Mouse (Mus musculus) WW6 (cell line): Measurements from ENCODE around the gene Man2c1.

ENCODE experiments used
- DNase-seq: peaks from one replicate; pipeline ENCODE4 v3.0.0-alpha.2; 2013; ENCODE audit warnings: low read depth, low spot score

The Man2c1 gene

DNA sequence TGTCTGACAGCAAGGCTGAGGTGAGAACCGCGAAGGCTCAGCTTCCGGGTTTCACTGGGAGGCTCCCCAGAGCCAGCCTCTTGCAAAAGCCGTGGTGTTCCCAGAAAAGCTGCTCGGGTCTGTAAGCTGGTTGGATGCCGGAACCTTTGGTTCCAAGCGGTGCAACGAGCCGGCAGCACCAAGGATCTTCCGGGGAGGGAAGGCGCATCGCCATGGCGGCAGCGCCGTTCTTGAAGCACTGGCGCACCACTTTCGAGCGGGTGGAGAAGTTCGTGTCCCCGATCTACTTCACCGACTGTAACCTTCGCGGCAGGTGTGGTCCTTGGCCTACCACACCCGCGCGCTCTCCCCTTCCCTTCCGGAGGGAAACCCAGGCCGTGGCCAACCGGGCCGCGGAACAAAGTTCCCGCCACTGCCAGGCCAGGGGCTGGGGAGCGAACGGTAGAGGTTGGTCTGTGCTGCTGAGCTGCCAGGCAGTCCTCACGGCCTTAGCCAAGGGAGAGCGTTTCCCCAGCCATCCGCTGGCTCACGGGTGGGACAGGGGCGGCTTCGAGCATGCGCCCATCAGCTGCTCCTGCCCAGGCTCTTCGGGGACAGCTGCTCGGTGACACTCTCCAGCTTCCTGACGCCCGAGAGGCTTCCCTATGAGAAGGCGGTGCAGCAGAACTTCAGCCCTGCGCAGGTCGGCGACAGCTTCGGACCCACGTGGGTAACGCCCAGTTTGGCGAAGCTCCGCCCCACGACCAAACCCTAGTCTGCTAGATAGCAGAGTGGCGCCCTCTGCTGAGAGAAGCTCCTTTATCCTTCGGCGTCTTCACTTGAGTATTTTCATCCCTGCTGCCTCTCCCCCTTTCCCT lies at the start of gene Man2c1:
Man2c1 (plus strand) TSS at position 114 of the 857 bp plus-strand sequence.
- DNase-seq = peak; percentile 90

DNA sequence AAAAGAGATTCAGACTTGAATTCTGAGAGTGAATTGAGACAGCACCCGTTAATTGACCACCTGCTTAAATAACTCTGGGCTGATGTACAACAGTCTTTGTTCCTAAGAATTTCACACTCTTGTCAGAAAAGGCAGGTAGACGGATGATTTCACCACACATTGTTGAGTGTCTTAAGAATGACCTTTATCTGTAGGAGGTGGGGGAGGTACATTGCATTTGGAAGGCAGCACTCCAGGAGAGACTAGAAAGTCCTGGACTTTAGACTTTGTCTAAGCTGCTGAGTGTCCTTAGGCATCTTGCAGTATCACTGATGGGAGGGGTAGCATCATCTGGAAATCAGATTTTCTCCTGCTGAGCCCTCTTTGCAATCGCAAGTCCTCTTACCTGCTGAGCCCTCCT lies 48.3 kb upstream of the Man2c1 start:
- DNase-seq = no peak

DNA sequence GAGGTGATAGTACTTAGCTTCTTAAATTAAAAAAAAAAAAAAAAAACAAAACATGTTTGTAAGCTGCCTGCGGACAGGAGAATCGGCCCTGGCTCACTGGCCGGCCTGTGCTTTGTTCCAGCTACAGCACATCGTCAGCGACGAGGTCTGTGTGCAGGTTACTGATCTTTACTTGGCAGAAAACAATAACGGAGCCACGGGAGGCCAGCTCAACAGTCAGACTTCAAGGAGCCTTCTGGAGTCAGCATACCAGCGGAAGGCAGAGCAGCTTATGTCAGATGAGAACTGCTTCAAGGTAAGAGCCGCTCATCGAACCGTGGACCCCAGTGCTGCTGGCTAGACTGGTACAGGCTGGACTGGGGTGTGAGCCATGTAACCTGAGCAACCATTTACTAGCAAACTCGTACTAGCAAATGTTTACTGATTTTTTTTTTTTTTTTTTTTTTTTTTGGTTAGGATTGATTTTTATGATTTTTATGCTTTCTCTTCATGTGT lies 13.2 kb upstream of the Man2c1 start:
- DNase-seq = no peak

DNA sequence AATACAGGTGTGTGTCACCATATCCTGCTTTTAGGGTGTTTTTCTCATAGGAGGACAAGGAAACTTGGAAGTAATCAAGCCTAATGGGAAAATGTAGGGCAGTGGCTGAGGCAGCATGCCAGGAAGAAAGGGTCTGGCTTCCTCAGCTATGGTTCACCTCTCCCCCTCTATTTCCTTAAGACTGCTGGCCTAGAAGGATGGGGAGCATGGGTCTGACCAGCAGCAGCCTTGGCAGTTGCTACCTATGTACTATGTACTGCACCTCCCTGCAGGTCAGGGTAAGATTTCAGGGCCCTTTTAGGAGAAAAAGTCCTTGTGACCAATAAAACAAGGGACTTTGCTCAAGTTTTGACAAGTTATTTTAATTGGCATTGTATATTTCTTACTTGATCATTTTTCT lies 849 bp upstream of the Man2c1 start:
- DNase-seq = no peak

DNA sequence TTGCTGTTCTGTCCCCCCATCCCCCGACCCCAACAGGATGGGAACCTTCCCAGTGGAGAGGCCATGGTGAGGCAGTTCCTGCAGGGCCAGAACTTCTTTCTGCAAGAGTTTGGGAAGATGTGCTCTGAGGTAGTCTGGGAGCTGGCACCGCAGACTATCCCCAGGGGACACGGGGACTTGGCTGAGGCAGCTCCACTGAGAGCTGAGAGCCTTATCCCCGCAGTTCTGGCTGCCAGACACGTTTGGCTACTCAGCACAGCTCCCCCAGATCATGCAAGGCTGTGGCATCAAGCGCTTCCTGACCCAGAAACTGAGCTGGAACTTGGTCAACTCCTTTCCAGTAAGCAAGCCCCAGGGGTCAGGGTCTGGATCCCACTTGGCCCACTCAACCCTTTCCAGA lies 6.8 kb downstream of the Man2c1 start:
- no peak for DNase-seq

DNA sequence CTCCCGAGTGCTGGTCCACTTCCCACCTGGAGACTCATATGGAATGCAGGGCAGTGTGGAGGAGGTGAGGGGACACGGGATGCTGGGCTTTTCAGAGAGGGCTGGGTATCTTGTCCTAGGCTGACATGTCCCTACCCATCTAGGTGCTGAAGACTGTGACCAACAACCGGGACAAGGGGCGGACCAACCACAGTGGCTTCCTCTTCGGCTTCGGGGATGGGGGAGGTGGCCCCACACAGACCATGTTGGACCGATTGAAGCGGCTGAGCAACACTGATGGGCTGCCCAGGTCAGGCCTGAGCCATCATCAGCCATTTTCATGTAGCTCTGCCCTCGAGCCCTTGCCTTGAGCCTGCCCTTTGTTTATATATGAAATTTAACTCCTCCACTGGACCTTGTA lies 7.3 kb downstream of the Man2c1 start:
- no peak for DNase-seq

DNA sequence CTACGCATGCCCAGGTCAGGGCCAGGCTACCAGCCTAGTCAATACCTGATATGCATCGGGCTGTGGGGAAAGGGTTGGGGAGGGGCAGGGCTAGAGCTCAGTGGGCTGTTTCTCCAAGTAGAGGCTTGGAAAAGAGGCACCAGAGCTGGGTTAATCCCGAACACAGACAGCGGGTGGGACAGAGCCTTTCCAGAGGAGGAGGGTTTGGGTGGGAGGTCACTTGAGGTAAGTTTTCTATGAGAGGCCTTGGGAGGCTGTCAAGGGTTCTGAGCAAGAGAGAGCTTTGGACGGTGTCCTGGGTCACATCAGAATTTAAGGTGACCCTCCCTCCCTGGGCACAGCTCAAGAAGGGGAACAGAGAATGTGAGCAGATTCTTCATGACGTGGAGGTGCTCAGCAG lies 8.0 kb downstream of the Man2c1 start:
- no peak for DNase-seq

DNA sequence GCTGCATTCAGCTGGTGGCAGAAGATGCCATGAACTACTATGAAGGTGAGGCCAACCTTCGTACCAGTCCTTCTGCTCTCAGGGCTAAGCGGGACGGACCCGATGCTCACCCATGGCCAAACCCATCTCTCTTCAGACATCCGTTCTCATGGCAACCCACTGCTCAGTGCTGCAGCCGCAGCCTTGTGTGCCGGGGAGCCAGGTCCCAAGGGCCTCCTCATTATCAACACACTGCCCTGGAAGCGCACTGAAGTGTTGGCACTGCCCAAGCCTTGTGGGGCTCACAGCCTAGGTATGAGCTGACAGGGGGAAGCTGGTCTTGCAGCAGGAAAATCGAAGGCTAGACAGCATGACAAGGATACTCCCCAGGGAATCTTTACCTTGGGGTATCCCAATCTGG lies 8.6 kb downstream of the Man2c1 start:
- DNase-seq = no peak

DNA sequence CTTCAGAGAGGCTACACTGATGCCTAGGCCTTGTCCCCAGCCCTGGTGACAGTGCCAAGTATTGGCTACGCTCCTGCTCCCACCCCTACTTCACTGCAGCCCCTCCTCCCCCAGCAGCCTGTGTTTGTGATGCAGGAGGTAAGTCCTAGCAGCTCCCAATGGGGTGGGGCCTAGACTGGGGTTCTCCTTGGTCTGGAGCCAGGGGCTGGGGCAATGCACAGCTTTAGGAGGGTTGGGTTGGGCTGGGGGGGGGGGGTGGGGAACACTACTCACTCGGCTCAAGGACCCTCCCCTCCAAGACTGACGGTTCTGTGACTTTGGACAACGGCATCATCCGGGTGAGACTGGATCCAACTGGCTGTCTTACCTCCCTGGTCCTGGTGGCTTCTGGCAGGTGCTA lies 9.1 kb downstream of the Man2c1 start:
- DNase-seq = no peak

DNA sequence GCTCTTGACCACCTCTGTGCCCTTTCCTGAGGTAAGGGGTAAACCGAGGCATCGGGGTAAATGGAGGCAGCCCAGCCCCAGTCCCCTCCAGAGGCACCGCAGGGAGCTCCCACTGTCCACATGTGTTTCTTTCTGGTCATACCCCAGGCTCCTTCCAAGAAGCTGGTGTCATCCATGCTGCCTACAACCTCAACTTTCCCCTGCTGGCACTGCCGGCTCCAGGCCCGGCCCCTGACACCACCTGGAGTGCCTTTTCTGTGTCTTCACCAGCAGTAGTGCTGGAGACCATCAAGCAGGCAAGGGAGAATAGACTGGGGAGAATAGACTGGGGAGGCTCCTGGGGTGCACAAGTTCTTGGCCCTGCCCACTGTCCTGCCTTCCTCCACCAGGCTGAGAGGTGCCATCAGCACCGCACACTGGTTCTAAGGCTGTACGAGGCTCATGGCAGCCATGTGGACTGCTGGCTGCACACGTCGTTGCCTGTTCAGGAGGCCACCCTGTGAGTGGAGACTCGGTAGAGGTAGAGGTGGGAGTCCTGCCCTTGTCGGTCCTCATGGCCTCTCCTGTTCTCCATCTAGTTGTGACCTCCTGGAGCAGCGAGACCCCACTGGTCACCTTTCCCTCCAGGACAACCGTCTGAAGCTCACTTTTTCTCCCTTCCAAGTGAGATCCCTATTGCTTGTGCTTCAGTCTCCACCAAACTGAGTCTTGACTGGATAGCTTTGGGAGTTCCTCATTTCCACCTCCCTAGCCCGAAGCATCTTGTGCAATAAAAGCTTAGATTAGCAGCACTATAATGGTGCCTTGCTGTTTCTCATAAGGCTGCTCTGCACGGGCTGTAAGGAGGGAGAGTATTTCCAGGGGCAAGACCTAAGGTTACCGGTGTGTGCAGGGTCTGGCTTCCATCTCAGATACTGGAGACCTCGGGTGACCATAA lies 11.2 kb downstream of the Man2c1 start:
- DNase-seq = no peak

DNA sequence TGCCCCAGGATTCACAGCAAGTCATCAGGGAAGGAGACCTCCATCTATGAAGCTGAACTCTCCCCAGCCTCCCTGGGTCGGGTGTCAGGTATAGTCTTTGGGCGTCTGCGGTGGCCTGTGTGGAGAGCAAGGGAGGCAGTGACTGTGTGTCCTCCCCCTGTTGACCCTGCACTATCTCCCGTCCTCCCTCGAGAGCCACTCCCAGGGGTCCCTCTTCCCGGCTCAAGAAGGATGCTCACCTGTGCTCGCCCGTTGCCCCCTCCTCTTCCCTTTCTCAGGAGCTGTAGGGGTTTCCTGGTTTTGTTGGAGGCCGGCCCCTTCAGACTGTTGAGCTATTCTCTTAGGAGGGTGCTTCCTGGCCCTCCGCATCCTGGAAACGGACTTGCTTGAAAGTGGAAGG lies 12.7 kb downstream of the Man2c1 start:
- DNase-seq = no peak

DNA sequence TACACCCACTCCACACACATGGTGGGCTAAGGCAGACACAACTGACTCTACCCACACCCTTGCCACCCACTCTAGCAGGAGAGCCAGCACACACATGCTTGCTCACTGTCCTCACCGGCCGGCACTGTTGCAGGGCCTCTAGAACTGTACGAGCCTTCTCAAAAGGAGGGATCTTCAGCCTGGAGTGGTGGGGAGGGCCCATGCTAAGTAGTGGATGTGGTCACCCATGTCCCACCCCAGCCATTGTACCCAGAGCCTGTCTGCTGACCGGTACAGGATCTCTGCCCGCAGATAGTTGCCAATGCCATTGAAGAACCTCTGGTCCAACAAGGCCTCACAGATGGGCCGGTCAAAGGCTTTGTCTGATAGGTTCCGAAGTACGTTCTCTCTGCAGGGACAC lies 14.3 kb downstream of the Man2c1 start:
- no peak for DNase-seq

DNA sequence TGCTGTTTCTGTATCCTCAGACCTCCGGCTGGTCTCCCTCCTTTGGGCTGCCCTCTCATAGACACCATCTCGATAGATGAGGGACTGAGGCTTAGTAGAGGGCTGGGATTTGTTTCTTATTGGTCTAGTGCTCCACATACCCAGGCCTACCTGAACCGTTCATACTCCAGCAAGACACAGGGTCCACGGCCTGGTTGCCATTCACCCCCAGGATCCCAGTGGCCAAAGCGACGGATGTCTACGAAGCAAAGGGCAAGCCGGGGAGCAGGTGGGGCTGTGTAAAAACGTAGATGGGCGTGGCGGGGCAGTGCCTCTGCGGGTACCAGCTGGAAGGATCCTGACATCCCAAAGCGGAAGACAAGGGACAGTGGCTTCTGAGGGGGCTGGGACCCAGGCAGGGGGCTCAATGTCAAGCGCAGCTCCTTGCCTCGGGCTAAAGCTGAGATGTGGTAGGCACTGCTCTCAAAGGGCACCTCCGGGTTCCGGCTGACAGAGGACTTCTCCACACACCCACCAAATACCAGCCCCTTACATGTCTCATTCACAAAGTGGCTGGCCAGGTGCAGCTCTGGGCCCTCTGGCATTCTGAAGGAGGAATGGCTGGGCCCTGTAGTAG lies 16.1 kb downstream of the Man2c1 start:
- DNase-seq = no peak

DNA sequence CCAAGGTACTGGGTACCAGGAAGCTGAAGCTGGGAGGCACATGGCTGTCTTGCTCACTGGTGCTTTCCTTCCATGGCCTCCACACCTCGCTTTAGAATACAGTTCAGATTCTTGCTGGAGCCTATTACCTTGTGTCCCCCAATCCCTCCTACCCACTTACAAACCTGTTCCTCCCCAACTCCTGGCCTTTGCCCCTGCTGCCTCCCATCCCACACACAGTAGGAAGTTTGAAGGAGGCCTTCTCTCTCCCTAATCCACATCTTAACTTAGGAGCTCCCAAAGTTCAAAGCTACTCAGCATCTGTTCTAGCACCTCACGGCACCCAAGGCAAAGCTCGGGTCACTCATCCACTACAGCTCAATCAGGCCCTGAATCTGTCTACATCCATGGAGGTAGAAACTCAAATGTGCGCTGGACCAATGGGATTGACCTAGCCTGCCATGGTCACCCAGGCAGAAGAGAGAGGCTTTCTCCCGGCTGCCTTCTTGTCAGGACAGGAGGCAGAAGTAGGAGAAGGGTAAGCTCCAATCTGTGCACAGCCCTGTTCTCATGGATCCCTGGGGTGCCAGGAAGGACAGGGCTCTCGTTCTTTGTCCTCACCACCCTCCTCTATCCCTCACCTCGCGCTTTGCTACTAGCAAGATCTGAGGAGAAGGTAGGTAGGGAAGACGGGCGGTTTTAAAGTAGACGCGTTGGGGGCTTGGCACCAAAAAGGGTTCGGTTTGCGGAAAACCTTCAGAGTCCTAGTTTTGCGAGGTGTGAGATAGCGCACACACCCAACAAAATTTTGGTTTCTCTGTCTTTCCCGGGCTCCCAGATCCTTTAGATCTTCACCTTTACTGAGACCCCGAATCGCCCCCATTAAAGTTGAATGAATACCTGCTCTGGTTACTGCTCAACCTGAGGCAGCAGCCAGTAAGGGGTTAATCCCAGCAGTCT lies 17.0 kb downstream of the Man2c1 start:
- DNase-seq = no peak

DNA sequence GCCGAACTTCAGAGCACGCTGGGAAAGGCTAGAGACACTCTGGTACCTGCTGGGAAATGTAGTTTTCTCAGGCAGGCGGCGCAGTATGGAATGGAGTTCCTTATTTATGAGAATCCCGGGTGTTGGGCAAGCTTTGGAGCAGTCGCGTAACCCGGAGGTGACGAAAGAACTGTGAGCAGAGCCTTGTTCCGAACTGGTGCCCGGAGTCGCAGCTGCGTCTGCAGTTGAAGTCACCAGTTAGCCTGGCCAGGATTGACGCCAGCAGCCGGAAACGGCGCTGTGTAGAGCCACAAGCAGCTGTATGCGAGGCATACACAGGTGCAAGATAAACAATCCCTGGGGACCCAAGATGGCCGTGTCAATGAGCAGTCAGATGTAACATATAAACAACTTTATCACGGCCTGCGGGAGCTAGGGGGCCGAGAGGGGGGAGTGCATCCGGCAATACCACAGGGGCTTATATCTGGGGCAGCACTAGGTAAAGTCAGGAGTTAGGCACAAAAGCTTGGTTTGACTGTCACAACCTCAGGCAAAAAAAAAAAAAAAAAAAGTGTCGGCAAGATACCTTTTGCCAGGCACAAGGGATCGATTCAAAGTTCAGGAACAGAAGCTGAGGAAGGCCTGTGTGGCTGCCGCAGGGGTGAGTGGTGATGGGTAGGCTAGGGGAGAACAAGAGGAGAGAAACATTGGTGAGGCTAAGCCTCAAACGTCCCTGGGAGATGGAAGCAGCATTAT lies 17.8 kb downstream of the Man2c1 start, which contains the start of gene Neil1:
Neil1 (minus strand) TSS at position 162 of the 735 bp plus-strand sequence.
- DNase-seq = peak; percentile 60

DNA sequence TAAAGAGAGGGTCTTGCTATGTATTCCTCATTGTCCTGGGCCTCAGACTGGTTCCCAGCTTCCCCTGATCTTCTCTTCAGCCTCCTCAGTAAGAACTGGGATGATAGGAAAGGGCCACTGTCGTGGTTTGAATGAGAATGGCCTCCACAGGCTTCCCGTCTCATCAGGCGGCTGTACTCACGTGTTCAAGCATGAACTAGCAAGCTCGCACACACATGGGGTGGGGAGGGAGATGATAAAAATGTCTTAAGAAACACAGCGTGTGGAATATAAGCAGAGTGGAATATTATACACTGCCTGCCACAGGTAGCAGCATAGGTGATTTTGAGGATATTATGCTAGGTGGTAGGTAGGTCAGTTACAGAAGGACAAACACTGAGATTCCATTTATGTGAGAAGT lies 18.5 kb downstream of the Man2c1 start:
- DNase-seq = no peak

DNA sequence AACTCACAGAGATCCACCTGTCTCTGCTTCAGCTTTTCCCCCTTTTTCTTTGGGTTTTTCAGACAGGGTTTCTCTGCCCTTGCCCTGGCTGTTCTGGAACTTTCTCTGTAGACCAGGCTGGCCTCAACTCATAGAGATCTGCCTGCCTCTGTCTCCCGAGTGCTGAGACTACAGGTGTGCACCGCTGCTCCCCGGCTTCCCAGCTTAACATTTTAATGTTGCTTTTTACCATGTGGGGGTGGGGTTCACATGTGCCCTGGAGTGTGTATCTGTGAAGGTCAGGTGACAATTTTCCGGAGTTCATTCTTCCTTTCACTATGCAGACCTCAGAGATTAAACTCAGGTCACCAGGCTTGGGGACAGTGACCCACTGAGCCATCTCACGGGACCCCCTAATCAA lies 19.7 kb downstream of the Man2c1 start:
- no peak for DNase-seq

DNA sequence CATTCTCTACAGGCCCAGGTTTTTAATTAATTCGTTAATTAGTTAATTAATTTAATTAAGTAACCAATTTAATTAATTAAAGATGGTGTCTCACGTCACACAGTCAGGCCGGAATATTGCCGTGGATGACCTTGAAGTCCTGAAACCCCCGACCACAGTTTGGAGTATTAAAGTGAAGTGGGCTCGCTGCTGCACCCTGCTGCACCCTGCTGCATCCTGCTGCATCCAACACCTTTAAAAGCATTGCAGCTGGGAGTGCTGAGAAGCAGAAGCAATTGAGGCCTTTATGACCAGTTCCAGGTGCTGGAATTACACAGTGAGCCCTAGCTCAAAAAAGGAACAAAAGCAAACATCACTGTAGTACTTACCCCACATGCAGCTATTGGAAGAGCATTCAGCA lies 21.8 kb downstream of the Man2c1 start:
- no peak for DNase-seq

DNA sequence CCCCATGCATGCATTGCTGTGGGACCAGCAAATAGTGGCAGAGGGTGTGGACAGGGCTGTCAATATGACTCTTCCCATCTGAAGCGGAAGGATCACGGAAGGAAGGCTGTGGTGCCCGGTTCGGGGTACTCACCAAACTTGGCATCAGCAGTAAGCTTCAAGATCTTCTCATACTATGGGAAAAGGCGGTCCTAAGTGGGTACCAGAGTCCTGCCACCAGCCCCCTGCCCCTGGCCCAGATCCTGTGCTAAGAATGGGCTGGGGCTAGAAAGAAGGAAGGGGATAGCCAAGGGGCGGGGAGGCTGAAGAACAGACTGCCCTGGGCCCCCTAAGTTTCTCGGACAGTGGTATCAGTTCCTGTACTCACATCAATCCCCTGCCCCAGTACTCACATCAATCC lies 25.9 kb downstream of the Man2c1 start:
- DNase-seq = no peak

DNA sequence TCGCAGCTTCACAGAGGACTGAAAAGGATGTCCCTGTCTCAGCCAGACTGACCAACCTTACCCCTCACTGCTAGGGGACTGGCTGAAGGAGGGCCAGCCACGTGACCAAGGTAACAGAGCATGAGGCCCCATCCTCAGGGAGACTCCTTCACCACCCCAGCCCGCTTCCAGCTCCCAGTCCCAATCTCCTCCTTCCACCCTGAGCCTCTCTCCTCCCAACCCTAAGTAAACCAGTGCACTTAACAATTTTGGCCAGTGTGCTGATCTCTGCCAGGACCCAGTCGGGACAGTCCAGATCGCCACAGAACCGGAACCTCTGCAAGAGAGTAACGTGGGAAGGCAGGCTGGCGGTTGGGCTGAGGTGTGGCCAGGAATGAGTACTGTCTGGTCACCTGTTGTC lies 26.3 kb downstream of the Man2c1 start:
- DNase-seq = no peak
